Comparison of ENCODE assay signal across 10 mouse cellular contexts in genomic region chr5:4263560-4264160, GRCm38 (mm10).
A peak's percentile ranks its signal among the peaks of the same experiment; 100 is the strongest.
DNase-seq lines count a peak whose midpoint lies in the region; ATAC-seq and TF ChIP-seq lines count a peak whose summit lies in the region.
"Had no signal": no experiment of that assay in that cellular context is flagged by ENCODE, and none has a peak within 500 bp of the region (broad histone marks: within the 10 kb centered on the region; RNA-seq: fewer than 3 reads in every experiment).

No protein-coding gene starts in this region.

- WGBS in forebrain, embryonic 12.5 days = 69% methylated on average over 5 of the region's 5 CpGs
- 78% methylated on average over 5 of the region's 5 CpGs for whole genome bisulfite sequencing in forebrain, embryonic 10.5 days
- WGBS in lung, adult 2 months = 56% methylated on average over 5 of the region's 5 CpGs
- 68% methylated on average over 5 of the region's 5 CpGs for WGBS in neural tube, embryonic 14.5 days

- no peak overlapping the region for H3K4me2 ChIP-seq in forebrain, embryonic 12.5 days
- no peak overlapping the region for H3K4me2 ChIP-seq in neural tube, embryonic 14.5 days (ENCODE audit: low read depth, low read length)
- H3K4me2 ChIP-seq: limb, embryonic 13.5 days; stomach, embryonic 15.5 days had no signal

- H3K27ac ChIP-seq in forebrain, embryonic 12.5 days = no peak overlapping the region
- no peak overlapping the region for H3K27ac ChIP-seq in forebrain, embryonic 10.5 days
- no peak overlapping the region for H3K27ac ChIP-seq in neural tube, embryonic 14.5 days (ENCODE audit: low read depth, low read length)
- H3K27ac ChIP-seq: limb, embryonic 13.5 days; stomach, embryonic 15.5 days had no signal

- H3K4me1 ChIP-seq in forebrain, embryonic 12.5 days = no peaks in the 10 kb centered on the region
- no peaks in the 10 kb centered on the region for H3K4me1 ChIP-seq in forebrain, embryonic 10.5 days
- H3K4me1 ChIP-seq in lung, adult 2 months (ENCODE audit: control insufficient read depth, insufficient read depth, low read length) = no peaks in the 10 kb centered on the region
- H3K4me1 ChIP-seq in neural tube, embryonic 14.5 days (ENCODE audit: control insufficient read depth, insufficient read depth, low read length) = no peaks in the 10 kb centered on the region
- H3K4me1 ChIP-seq: limb, embryonic 13.5 days; stomach, embryonic 15.5 days had no signal

- DNase-seq in forebrain, embryonic 10.5 days (ENCODE audit: extremely low spot score, low spot score) = no peak
- peak; percentile 21 for DNase-seq in lung, postnatal 25 days (ENCODE audit: low spot score)
- DNase-seq in lung, adult 2 months = no peak
- DNase-seq in forelimb bud, embryonic 11.5 days (ENCODE audit: low read depth, low spot score) = peak; percentile 35
- DNase-seq in heart, postnatal 36 days = no peak

- no peak overlapping the region for H3K4me3 ChIP-seq in forebrain, embryonic 12.5 days (replicated peaks)
- no peak overlapping the region for H3K4me3 ChIP-seq in forebrain, embryonic 10.5 days
- no peak overlapping the region for H3K4me3 ChIP-seq in lung, adult 2 months (replicated peaks; ENCODE audit: extremely low read depth, low read depth, low read length)
- no peak overlapping the region for H3K4me3 ChIP-seq in neural tube, embryonic 14.5 days (ENCODE audit: low read depth, low read length)
- H3K4me3 ChIP-seq: limb, embryonic 13.5 days; stomach, embryonic 15.5 days had no signal

- TF ChIP-seq CTCF in lung, adult 2 months (IDR thresholded peaks at IDR 0.05; ENCODE audit: insufficient read depth, low read length) = no peak

- TF ChIP-seq POLR2A in lung, adult 2 months (IDR thresholded peaks at IDR 0.05; ENCODE audit: borderline replicate concordance, extremely low read depth, low read depth, low read length) = no peak

- no peaks in the 10 kb centered on the region for H3K36me3 ChIP-seq in forebrain, embryonic 12.5 days (replicated peaks)
- no peaks in the 10 kb centered on the region for H3K36me3 ChIP-seq in forebrain, embryonic 10.5 days (replicated peaks)
- no peaks in the 10 kb centered on the region for H3K36me3 ChIP-seq in neural tube, embryonic 14.5 days (ENCODE audit: control insufficient read depth, insufficient read depth, low read length)
- H3K36me3 ChIP-seq: limb, embryonic 13.5 days; stomach, embryonic 15.5 days had no signal

- no peak overlapping the region for H3K9ac ChIP-seq in forebrain, embryonic 12.5 days
- H3K9ac ChIP-seq in neural tube, embryonic 14.5 days (replicated peaks; ENCODE audit: low read depth, low read length) = no peak overlapping the region
- H3K9ac ChIP-seq: limb, embryonic 13.5 days; stomach, embryonic 15.5 days had no signal

- intact Hi-C loops in heart, postnatal 36 days (cut with DNase I) = loop anchor here (2.0 to 10.0 kb wide), 2 partner anchors 491 to 647 kb away; partner anchors contain the start of gene Fzd1

- H3K27me3 ChIP-seq in forebrain, embryonic 12.5 days = no peaks in the 10 kb centered on the region
- no peaks in the 10 kb centered on the region for H3K27me3 ChIP-seq in forebrain, embryonic 10.5 days (ENCODE audit: poor library complexity, severe bottlenecking)
- no peaks in the 10 kb centered on the region for H3K27me3 ChIP-seq in neural tube, embryonic 14.5 days (ENCODE audit: control insufficient read depth, insufficient read depth, low read length)
- H3K27me3 ChIP-seq: limb, embryonic 13.5 days; stomach, embryonic 15.5 days had no signal

- no peaks in the 10 kb centered on the region for H3K9me3 ChIP-seq in forebrain, embryonic 12.5 days
- H3K9me3 ChIP-seq in forebrain, embryonic 10.5 days = no peaks in the 10 kb centered on the region
- no peaks in the 10 kb centered on the region for H3K9me3 ChIP-seq in neural tube, embryonic 14.5 days (ENCODE audit: control insufficient read depth, low read length)
- H3K9me3 ChIP-seq: limb, embryonic 13.5 days; stomach, embryonic 15.5 days had no signal

- ATAC-seq in forebrain, embryonic 12.5 days (ENCODE audit: low FRiP score) = peak; percentile 17; the same call in 1 of the 2 replicates
- ATAC-seq in neural tube, embryonic 14.5 days (ENCODE audit: low read depth) = peak; percentile 71
- no peak for ATAC-seq in monocyte, adult 5-6 weeks (replicated peaks; ENCODE audit: insufficient number of reproducible peaks, low FRiP score, low TSS enrichment, poor library complexity, severe bottlenecking)

Comparison
In these comparisons a context has a peak if more than half of its experiments do, and no peak if none do; other contexts are left out.
1. DNase-seq: peak in lung, postnatal 25 days (single experiment) and forelimb bud, embryonic 11.5 days (single experiment); none in forebrain, embryonic 10.5 days (single experiment), lung, adult 2 months (single experiment) and heart, postnatal 36 days (0 of 2).